Mouse (Mus musculus) ES-Bruce4 (cell line): ENCODE measurements around the gene Mtfr1l.

ENCODE experiments used
- CTCF ChIP-seq: IDR thresholded peaks from one replicate; pipeline ENCODE4 v1.8.1; 2011; ENCODE audit warnings: low read depth, low read length
- EP300 ChIP-seq: IDR thresholded peaks from 2 replicates; pipeline ENCODE4 v1.6.1; 2011; ENCODE audit warnings: low read depth, low read length; ENCODE audit not compliant: insufficient read depth
- POLR2A ChIP-seq: IDR thresholded peaks from one replicate; pipeline ENCODE4 v1.8.1; 2011; ENCODE audit warnings: low read length; ENCODE audit not compliant: insufficient read depth

DNA sequence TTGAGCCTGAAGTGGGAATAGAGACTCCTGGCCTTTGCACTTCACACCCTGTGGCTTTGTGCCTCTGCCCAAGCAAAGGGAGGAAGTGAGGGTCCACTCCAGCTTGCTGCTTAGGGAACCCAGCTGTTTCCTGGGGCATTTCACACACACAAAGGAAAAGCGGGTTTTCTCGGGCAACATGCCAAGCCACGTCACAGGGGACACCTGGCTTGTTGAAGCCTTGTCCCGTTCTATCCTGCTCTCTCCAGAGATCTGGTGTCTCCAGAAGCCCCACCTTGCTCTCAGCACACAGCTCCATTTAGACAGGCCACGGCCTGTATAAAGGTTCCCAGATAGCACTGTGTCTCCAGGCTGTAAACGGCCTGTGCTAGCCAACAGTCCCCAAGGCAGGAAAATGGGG, 43.5 kb downstream of the Mtfr1l start:
- TF ChIP-seq CTCF (no peak), POLR2A (no peak), EP300 (no peak)
